Mouse (Mus musculus) hindbrain, embryonic 14.5 days (tissue): ENCODE data around the gene Pard3. TPM values are rescaled to one million over a fixed set of nuclear protein-coding genes. Genes with fewer than 3 reads are reported as not detected.

Experiments used
- ATAC-seq: fragments of 200-750 bp; cut with Nextera tagmentation; 2 replicates; pipeline ENCODE4 v1.8.0; 2017; ENCODE audit warnings: moderate number of reproducible peaks, mild to moderate bottlenecking, moderate TSS enrichment, moderate library complexity; ENCODE audit not compliant: low FRiP score
- DNase-seq: peaks from one replicate; pipeline ENCODE4 v3.0.0-alpha.2; 2015; ENCODE audit warnings: low spot score
- H3K27ac ChIP-seq: fragments of 300-500 bp; sonication (generic); 2 replicates; pipeline ENCODE4 v1.5.1; 2014; ENCODE audit warnings: mild to moderate bottlenecking, moderate library complexity
- H3K27me3 ChIP-seq: fragments of 300-500 bp; sonication (generic); 2 replicates; pipeline ENCODE4 v1.6.1; 2014; ENCODE audit warnings: mild to moderate bottlenecking, low read length, mixed read lengths; ENCODE audit not compliant: control insufficient read depth, insufficient read depth
- H3K36me3 ChIP-seq: fragments of 300-500 bp; sonication (generic); replicated peaks from 2 replicates; pipeline ENCODE4 v1.6.1; 2014; ENCODE audit not compliant: control insufficient read depth, insufficient read depth
- H3K4me1 ChIP-seq: fragments of 300-500 bp; sonication (generic); replicated peaks from 2 replicates; pipeline ENCODE4 v1.6.1; 2014; ENCODE audit warnings: antibody characterized with exemption, low read length, mixed read lengths; ENCODE audit not compliant: control insufficient read depth, insufficient read depth
- H3K4me2 ChIP-seq: fragments of 300-500 bp; sonication (generic); replicated peaks from 2 replicates; pipeline ENCODE4 v1.6.1; 2014; ENCODE audit warnings: mild to moderate bottlenecking, moderate library complexity
- H3K4me3 ChIP-seq: fragments of 300-500 bp; sonication (generic); replicated peaks from 2 replicates; pipeline ENCODE4 v1.5.1; 2014; ENCODE audit warnings: mild to moderate bottlenecking, low read length
- H3K9ac ChIP-seq: fragments of 300-500 bp; sonication (generic); 2 replicates; pipeline ENCODE4 v1.6.1; 2014
- H3K9me3 ChIP-seq: fragments of 300-500 bp; sonication (generic); 2 replicates; pipeline ENCODE4 v1.6.1; 2016; ENCODE audit warnings: low read length; ENCODE audit not compliant: control insufficient read depth
- WGBS: fragments of 180-500 bp; shearing (Covaris S2); extraction: QIAGEN DNeasy Blood & Tissue Kit; methylation state at CpG from one replicate; pipeline ENCODE4 v1.1.7; 2014; 5-methylcytosine and 5-hydroxymethylcytosine counted together
- polyA plus RNA-seq: library from polyadenylated mRNA; unstranded; fragments of >200 nt; fragmentation: Nextera tagmentation; extraction: Ambion mirVana; gene quantifications from 2 replicates; pipeline ENCODE4 v1.2.1, GENCODE M21; 2014

The Pard3 gene
- polyA plus RNA-seq, 1 experiment from 2014 or later = 25.5 TPM

GRCm38 (mm10) chr8:127140945-127141344 lies 77.3 kb downstream of the Pard3 start:
- H3K9me3 ChIP-seq = no peaks in the 10 kb centered on the region
- no peaks in the 10 kb centered on the region for H3K36me3 ChIP-seq
- H3K4me1 ChIP-seq = peaks cover 5% of the 10 kb centered on the region; the same call in 1 of the 2 replicates
- 98% methylated on average over 2 of the region's 2 CpGs for WGBS
- H3K4me3 ChIP-seq = no peak overlapping the region
- H3K9ac ChIP-seq = no peak overlapping the region
- ATAC-seq (no peak), DNase-seq (no peak)
- H3K4me2 ChIP-seq = no peak overlapping the region
- no peak overlapping the region for H3K27ac ChIP-seq
- H3K27me3 ChIP-seq = no peaks in the 10 kb centered on the region

GRCm38 (mm10) chr8:127143641-127144040 lies 79.9 kb downstream of the Pard3 start:
- Histone ChIP-seq H3K4me2 (no peak overlapping the region), H3K36me3 (no peaks in the 10 kb centered on the region)
- 70% methylated on average over 7 of the region's 7 CpGs for WGBS

GRCm38 (mm10) chr8:127144562-127144961 lies 80.9 kb downstream of the Pard3 start:
- peaks cover 9% of the 10 kb centered on the region for H3K4me1 ChIP-seq
- ATAC-seq (no peak), DNase-seq (no peak)
- no peak overlapping the region for H3K9ac ChIP-seq
- H3K4me3 ChIP-seq = no peak overlapping the region
- H3K4me2 ChIP-seq = no peak overlapping the region
- whole genome bisulfite sequencing = 67% methylated on average over 4 of the region's 4 CpGs
- no peaks in the 10 kb centered on the region for H3K36me3 ChIP-seq
- H3K27ac ChIP-seq = no peak overlapping the region
- H3K9me3 ChIP-seq = no peaks in the 10 kb centered on the region
- no peaks in the 10 kb centered on the region for H3K27me3 ChIP-seq

More at GRCm38 (mm10) chr8:127143641-127144040, 79.9 kb downstream of the Pard3 start:
- Histone ChIP-seq H3K27ac (no peak overlapping the region), H3K4me1 (peaks cover 5% of the 10 kb centered on the region), H3K4me3 (no peak overlapping the region), H3K27me3 (no peaks in the 10 kb centered on the region), H3K9ac (no peak overlapping the region), H3K9me3 (no peaks in the 10 kb centered on the region)
- ATAC-seq = no peak
- DNase-seq = no peak

GRCm38 (mm10) chr8:127145135-127145534 lies 81.4 kb downstream of the Pard3 start:
- no peaks in the 10 kb centered on the region for H3K9me3 ChIP-seq
- 52% methylated on average over 4 of the region's 4 CpGs for WGBS
- H3K36me3 ChIP-seq = no peaks in the 10 kb centered on the region
- H3K4me2 ChIP-seq = no peak overlapping the region
- ATAC-seq = no peak
- no peak overlapping the region for H3K27ac ChIP-seq
- no peak overlapping the region for H3K4me3 ChIP-seq
- no peak overlapping the region for H3K9ac ChIP-seq
- DNase-seq = no peak
- H3K27me3 ChIP-seq = no peaks in the 10 kb centered on the region
- peaks cover 9% of the 10 kb centered on the region for H3K4me1 ChIP-seq

- Histone ChIP-seq H3K9ac (no peak overlapping the region), H3K4me3 (no peak overlapping the region), H3K4me2 (no peak overlapping the region), H3K27ac (no peak overlapping the region), H3K27me3 (no peaks in the 10 kb centered on the region), H3K36me3 (no peaks in the 10 kb centered on the region), H3K4me1 (peaks cover 9% of the 10 kb centered on the region), H3K9me3 (no peaks in the 10 kb centered on the region)
- DNase-seq = no peak
- 83% methylated on average over 4 of the region's 4 CpGs for WGBS
- ATAC-seq = no peak
Observed at GRCm38 (mm10) chr8:127146055-127146454, 82.4 kb downstream of the Pard3 start.

GRCm38 (mm10) chr8:127148821-127149220 lies 85.1 kb downstream of the Pard3 start:
- no peaks in the 10 kb centered on the region for H3K36me3 ChIP-seq
- no peaks in the 10 kb centered on the region for H3K27me3 ChIP-seq
- peaks cover 9% of the 10 kb centered on the region for H3K4me1 ChIP-seq
- H3K27ac ChIP-seq = no peak overlapping the region
- ATAC-seq (no peak), DNase-seq (no peak)
- no peak overlapping the region for H3K9ac ChIP-seq
- H3K9me3 ChIP-seq = no peaks in the 10 kb centered on the region
- no peak overlapping the region for H3K4me3 ChIP-seq
- no peak overlapping the region for H3K4me2 ChIP-seq
- 62% methylated on average over 7 of the region's 7 CpGs for whole genome bisulfite sequencing

GRCm38 (mm10) chr8:127150645-127151044 lies 87.0 kb downstream of the Pard3 start:
- Histone ChIP-seq H3K27me3 (no peaks in the 10 kb centered on the region), H3K27ac (no peak overlapping the region)
- ATAC-seq = no peak

GRCm38 (mm10) chr8:127151706-127152105 lies 88.0 kb downstream of the Pard3 start:
- Histone ChIP-seq H3K27me3 (no peaks in the 10 kb centered on the region), H3K9ac (no peak overlapping the region), H3K27ac (no peak overlapping the region), H3K4me3 (no peak overlapping the region), H3K9me3 (no peaks in the 10 kb centered on the region), H3K4me2 (no peak overlapping the region), H3K36me3 (no peaks in the 10 kb centered on the region), H3K4me1 (peaks cover 4% of the 10 kb centered on the region)
- 60% methylated on average over 3 of the region's 3 CpGs for WGBS
- DNase-seq (no peak), ATAC-seq (no peak)

More at GRCm38 (mm10) chr8:127150645-127151044, 87.0 kb downstream of the Pard3 start:
- Histone ChIP-seq H3K4me1 (peaks cover 4% of the 10 kb centered on the region), H3K9ac (no peak overlapping the region), H3K4me2 (no peak overlapping the region), H3K9me3 (no peaks in the 10 kb centered on the region), H3K4me3 (no peak overlapping the region), H3K36me3 (no peaks in the 10 kb centered on the region)
- no peak for DNase-seq
- 79% methylated on average over 4 of the region's 4 CpGs for WGBS

GRCm38 (mm10) chr8:127157087-127157486 lies 93.4 kb downstream of the Pard3 start:
- no peaks in the 10 kb centered on the region for H3K36me3 ChIP-seq
- H3K4me3 ChIP-seq = no peak overlapping the region
- DNase-seq (no peak), ATAC-seq (no peak)
- no peaks in the 10 kb centered on the region for H3K27me3 ChIP-seq
- 73% methylated on average over 8 of the region's 8 CpGs for WGBS
- H3K27ac ChIP-seq = no peak overlapping the region
- no peak overlapping the region for H3K9ac ChIP-seq
- no peak overlapping the region for H3K4me2 ChIP-seq
- no peaks in the 10 kb centered on the region for H3K9me3 ChIP-seq
- H3K4me1 ChIP-seq = no peaks in the 10 kb centered on the region

GRCm38 (mm10) chr8:127159421-127159966 lies 95.8 kb downstream of the Pard3 start:
- DNase-seq (no peak), ATAC-seq (no peak)
- Histone ChIP-seq H3K4me3 (no peak overlapping the region), H3K27ac (no peak overlapping the region), H3K27me3 (no peaks in the 10 kb centered on the region), H3K4me1 (no peaks in the 10 kb centered on the region), H3K36me3 (no peaks in the 10 kb centered on the region), H3K4me2 (no peak overlapping the region), H3K9ac (no peak overlapping the region), H3K9me3 (no peaks in the 10 kb centered on the region)
- WGBS = 69% methylated on average over 3 of the region's 3 CpGs
